Mouse (Mus musculus): ENCODE measurements around the gene Tnrc6b. TPM values are rescaled to one million over a fixed set of nuclear protein-coding genes. Genes with fewer than 3 reads are reported as not detected.

The Tnrc6b gene
- total RNA-seq (2021): 55.7 and 63.3 TPM in 2 replicates
- long read RNA-seq, experiment 1, full-length matches to known transcripts: 2 of 5 reads
- long read RNA-seq, experiment 1, partial matches to known transcripts: 1 of 5 reads
- long read RNA-seq, experiment 1, other reads (novel, unspliced or antisense): 2 of 5 reads
- long read RNA-seq, experiment 2, partial matches to known transcripts: 0 of 3 reads
- long read RNA-seq, experiment 2, other reads (novel, unspliced or antisense): 3 of 3 reads

DNA sequence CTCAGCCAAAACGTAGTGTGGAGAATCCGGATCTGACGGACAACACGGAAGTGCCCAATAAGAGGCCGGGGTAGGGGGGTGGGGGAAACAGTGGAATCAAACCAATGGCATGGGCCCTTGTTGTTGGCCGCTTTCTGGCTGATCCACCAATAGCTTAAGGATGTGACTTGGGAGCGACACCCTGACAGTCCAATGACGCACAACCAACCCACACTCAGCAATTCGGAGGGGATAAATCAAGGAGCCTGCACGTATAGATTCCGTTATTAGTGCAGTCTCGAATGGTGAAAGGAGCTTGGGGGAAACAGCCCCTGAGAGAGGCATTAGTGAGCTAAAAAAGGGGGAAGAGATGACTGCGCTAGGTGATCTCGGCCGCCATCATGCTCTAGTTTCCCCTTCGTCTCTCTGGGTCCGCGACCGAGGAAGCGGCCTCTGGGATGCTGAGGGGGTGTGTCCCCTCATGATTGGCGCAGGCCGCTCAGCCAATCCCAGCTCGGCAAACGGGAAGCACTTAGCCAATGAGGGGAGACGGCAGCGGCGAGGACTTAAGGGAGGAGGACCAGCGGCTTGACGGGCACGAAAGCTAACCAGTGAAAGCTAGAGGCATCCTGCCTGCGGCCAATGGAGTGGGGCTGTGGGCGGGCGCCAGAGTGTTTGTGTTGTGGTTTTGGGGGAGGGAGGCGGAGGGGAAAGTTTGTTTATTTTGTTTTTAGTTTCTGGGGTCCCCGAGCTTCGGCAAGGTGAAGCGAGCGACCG lies at the start of gene Tnrc6b:
Tnrc6b (plus strand) TSS at position 706 of the 756 bp plus-strand sequence.
- DNase-seq: peak; percentile 99

DNA sequence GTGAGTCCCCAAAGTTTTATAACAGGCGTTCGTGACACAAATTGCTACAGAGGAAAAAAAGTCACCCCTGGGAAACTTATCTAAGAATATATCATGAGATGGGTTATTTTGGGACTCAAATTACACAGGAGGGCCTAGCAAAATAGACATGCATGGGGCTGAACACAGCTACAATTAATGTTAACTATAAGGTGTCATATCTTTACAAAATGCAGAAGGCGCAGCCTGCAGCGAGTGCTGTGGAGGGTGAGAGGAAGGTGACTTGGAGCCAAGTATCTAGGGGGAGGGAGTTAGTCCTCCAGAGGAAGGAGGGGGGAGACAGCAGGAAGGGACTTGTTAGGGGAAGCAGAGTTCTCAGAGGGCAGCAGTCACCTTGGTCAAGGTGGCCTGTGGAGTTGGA lies 46.7 kb upstream of the Tnrc6b start:
- DNase-seq: no peak

DNA sequence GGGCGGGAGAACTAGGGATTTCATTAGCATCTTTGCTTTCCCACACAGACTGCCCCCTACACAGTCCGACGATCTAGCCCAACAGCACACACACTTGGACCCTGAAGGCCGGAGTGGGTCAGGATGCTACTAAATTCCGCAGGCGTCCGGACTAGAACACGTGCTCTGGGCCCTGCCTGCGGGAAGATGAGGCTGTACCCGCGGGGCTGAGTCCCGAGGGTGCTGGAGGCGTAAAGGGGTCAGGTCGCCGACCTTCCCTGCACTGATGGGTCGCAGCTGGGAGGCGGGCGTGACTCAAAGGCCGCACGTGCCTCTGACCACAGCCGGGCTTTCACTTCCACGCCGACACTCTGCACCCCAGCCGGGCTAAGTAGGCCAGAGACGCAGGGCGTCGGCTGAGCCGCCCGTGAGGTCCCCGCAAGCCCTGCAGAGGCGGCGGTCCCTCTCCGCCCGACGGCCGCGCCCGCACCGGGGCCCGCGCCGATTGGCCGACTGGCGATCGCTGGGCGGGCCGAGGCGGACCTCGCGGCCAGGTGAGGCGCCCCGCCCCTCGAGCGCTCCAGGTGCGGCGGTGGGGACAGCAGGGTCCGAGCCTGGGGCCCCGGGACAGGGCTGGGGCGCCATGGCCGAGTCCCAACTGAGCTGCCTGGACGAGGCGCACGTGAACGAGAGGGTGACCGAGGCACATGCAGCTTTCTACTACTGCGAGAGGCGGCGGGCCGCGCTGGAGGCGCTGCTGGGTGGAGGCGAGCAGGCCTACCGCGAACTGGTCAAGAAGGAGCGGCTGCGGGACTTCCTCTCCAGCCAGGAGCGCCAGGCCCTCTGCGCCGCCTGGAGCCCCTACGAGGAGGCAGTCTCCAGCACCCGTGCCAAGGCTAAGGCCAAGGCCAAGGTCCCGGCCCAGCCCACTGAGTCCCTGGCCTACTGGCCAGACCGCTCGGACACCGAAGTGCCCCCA lies 39.5 kb upstream of the Tnrc6b start, which contains the start of gene Fam83f:
Fam83f (plus strand) TSS at position 553 of the 958 bp plus-strand sequence.
- DNase-seq: peak; percentile 52

DNA sequence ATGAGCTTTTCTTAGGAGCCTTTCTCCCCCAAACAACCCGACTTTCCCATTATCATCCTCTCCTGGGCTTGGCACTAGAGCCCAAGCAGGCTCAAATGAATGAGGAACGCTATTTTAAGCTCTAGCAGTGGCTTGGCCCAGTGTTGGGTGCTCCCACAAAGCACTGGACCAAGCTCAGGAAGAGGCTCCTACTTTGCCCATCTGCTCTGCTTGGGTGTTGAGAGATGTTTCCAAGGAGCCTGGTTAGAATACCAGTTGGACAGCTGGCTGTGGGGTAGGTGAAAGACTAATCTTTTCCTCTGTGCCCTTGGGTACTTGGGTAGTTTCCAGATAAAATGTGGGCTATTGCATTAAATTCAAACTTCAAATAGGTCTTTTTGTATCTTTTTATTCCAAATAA lies 38.3 kb upstream of the Tnrc6b start:
- DNase-seq: no peak

DNA sequence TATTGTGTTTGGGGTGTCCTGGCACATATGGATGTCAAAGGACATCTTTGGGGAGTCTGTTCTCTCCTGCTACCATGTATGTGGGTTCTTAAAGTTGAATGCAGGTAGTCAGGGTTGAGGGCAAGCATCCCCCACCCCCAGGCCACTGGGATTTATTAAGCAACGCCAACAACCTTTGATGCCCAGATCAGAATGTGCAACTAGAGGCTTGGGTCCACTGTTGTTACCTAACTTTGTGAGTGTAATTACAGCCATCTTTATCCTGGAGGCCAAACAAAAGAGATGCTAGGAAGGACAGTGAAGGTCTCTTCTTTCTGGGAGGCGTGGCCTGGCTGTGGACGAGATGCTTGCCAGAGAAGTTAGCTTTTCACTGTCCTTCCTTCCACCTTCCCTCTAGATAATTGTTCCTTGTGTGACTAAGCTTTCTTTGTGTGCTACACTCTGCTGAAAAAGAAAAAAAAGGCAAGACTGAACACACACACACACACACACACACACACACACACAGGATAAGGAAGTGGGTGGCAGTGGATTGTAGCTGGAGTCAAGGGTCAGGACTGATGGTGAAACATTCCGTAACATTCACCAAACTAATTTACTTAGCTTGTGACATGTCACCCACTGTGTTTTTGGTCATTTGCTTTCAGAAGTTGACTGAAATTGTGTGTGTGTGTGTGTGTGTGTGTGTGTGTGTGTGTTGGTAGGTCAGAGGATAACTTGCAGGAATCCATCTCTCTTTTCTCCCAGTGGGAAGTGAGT lies 37.6 kb upstream of the Tnrc6b start:
- no peak for DNase-seq

DNA sequence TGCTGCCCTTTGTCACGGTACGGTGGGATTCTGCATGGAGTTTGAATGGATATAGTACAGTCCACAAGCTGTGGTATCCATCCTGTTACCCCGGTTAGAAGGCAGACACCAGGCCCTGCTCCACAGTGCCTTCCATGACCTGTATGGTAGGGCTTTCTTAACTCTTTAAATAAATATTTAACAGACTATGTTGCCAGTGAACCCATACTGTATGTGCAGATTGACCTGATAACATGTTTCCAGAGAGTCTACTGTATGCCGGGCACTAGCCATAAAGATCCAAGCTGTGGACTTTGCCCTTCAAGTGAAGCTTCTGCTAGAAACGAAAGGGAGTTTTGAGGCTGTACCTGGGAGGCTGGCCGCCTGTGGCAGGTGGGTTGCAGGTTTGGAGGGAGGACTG lies 36.4 kb upstream of the Tnrc6b start:
- DNase-seq: no peak

DNA sequence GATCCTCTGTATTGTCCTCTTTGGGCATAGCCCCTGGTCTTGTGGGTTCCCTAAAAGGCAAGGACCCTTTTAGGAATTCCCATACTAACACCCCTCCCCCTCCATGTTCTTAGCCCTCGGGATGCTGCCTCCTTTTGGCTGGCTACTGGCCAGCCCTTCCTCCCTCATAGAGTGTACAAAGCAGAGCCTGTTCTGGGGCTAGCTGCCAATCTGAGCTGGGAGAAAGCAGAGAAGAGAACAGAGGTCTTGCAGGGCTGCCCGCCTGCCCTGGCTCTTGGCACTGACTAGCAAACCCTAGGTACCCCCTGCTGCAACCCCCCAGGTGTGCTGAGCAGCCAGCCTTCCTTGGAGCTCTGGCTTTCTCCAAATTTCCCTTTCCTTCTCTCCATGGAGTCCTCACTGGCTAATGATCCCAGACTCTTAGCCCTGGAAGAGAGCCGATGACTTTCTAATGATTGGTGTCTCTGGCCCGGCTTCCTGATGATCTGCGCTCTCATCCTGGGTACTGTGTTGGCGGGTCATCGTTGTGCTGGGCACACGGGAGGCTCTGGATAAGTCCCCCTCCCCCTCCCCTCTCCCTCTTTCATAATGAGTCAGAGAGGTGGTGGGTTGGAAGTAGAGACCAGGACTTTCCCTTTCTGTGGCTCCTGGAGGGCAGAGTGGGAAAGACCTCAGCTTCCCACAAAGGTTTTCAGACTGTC lies 31.4 kb upstream of the Tnrc6b start:
- DNase-seq: peak; percentile 14

DNA sequence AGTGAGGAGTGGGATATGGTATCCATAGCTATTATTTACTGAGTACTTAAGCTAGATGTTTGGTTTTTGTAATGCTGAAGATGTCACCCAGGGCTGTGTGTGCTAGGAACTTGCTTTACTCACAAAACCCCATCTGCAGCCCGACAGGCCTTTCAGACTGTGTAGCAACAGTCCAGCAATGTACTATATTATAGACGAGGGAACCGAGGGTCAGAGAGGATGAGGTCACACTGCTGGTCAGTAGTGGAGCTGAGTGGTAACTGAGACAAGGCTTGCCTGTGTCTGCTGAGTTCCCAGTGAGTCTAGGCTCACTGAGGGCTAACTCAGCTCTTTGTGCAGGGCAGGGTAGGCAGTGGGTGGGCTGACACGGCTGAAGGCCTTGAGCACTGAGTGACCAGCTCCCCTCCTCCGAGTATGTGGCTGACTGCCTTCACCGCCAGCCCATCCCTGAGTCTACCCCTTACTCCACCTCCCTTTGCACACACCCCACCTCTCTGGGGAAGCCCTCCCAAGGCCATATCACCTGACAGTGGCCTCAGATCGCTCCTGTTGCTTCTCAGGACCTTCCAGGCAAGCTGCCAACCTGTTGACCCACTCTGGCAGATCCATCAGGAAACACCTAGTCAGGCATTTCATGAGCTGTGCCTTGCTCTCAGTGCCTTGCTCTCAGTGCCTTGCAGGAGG lies 30.6 kb upstream of the Tnrc6b start:
- no peak for DNase-seq

DNA sequence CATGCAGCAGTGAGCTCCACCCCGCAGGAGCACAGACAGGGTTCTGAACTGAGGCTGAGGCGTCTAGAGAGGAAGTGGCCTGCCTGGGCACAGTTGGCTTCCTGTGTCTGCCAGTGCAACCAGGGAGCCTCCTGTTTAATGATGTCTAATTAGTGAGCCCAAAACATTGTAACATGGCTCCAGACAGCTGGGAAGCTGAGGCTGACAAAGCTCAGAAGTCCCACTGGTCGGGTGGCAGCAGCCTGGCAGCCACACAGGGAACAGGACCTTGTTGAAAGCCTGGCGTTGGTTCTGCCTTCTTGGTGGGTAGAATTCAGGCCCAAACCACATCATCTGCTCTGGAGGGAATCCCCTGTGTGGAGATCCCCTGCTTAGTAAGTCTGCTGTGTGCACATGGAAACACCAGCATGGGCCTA lies 29.6 kb upstream of the Tnrc6b start:
- no peak for DNase-seq

DNA sequence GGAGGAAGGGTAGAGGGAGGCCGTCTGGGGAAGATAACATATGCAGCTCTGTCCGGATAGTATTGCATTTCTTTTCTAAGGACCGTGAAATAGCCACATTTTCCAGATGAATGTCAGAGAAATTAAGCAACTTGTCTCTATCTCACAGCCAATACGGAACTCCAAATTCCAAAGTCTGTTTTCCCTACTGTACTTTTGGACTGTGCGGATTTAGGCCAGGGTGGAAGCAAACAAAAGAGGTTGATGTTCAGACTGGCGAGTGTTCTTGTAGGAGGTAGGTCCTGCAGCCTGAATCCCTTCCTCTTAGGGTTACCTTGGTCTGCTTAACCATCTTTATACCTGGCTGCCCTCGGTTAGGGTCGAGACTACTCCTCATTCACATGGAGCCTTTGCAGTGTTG lies 28.8 kb upstream of the Tnrc6b start:
- DNase-seq: no peak

DNA sequence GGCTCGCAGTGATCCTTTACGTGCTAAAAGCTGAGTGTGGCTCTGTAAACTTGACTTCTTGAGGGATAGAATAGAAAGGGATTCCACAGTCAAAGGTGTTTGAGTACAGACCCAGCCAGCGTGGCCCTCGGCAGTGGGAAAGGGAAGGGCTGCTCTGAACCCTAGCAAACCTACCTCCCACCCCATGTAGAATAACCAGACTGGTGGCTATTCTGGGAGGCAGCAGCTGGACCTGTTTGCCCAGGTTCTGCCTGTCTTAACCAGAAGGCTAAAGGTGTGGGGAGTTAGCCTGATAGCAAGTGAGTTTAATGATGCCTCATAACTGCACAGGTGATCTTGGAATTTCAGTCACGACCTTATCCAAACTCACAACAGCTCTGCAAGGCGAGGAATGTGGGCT lies 28.0 kb upstream of the Tnrc6b start:
- DNase-seq: no peak

DNA sequence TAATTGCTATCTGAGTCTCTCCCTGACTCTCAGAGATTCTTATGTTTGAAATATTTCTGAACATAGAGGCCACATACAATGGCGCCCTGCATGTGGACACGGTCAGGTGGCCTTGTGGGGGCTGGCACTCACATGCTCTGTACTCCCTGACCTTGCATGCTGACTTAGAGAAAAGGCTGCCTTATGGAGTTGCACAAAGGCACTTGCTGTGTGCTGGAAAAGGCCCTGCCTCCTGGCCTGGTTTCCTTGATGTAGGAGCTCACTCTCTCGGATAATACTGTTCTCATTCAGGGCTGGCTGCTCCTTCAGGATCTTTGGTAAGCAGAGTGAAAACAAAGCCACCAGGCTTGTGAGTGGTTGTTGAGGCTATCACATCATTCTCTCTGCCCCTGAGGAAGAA lies 27.1 kb upstream of the Tnrc6b start:
- no peak for DNase-seq

DNA sequence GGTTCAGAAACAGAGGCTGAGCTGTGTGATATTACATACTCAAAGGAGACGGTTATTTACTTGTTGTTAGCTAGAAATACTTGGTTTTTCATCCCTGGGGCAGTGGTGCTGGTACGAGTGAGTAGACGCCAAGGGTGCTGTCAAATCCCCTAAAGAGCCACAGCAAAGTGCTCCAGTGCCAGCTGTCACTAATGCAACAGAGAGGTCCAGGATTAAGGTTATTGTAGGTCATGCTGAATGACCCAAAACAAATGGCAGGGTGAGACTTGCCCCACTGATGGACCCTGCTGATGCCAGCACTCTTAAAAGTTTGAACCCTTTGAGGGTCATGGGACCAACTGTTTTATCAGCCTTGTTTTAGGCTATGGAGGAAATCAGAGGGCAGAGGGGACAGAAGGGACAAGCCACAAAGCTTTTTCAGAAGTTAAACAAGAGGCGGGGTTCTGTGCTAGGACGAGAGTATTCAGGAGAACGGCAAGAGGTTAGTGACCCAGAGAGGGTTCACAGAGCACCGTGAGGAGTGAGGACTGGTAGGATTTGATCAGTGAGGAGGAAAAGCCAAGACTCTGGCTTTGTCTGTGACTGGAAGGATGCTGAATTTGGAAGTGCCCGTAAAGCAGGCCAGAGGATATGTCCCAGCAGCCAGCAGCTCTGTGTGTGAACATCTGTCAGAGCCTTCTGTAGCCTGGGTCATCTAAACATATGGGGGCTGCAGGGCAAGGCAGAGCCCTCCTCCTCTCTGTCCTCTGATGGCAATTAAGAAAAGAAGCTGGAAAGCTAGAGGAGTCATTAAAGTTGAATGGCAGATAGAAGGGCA lies 26.1 kb upstream of the Tnrc6b start:
- no peak for DNase-seq

DNA sequence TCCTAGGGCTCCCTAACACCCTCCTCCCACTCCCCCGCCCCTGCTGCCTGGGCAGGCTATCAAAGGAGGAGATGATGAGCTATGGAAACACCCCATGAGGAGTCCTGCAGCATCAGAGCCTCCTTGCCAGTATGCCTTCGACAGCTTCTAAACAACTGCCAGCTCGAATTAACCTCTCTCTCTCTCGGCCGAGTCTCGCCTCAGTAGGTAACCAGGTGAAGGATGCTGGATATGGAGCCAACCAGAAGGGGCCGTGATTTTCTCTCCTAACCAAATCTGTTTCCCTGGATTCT lies 25.6 kb upstream of the Tnrc6b start:
- no peak for DNase-seq

DNA sequence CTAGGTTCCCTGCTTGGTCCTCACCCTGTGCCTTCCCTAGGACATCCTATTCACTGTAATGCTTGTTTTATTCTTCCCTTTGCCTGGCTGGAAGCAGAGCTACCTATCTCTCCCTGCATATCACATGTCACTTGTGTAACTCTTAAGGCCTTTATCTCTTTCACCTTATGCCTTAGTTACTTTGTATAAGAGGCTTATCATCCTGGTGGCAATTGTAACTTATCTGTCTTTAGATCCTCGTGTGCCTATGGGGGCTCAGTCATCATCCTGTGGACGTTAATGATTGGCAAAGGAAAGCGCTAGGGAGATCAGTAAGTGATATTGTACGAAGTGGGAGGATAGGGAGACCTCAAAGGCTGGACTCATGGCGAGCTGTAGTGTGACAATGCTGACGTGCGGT lies 22.6 kb upstream of the Tnrc6b start:
- DNase-seq: no peak

DNA sequence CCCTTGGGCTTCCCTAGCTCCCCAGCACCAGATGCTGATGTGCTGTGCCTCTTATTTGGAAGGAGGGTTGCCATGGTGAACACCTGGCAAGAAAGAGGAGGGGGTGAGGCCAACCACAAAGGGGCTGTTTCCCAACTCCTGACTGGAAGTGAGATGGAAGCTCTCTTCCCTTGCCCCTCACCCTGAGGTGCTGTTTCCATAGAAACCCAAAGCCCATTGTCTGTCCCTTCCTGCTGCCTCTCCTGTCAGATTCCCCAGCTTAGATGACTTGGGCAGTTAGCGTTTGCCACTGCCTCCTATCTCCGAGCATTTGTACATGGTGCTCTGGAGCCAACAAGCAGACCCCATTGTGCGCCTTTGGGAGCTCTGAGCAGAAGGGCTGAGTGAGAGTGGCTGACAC lies 17.6 kb upstream of the Tnrc6b start:
- DNase-seq: no peak

DNA sequence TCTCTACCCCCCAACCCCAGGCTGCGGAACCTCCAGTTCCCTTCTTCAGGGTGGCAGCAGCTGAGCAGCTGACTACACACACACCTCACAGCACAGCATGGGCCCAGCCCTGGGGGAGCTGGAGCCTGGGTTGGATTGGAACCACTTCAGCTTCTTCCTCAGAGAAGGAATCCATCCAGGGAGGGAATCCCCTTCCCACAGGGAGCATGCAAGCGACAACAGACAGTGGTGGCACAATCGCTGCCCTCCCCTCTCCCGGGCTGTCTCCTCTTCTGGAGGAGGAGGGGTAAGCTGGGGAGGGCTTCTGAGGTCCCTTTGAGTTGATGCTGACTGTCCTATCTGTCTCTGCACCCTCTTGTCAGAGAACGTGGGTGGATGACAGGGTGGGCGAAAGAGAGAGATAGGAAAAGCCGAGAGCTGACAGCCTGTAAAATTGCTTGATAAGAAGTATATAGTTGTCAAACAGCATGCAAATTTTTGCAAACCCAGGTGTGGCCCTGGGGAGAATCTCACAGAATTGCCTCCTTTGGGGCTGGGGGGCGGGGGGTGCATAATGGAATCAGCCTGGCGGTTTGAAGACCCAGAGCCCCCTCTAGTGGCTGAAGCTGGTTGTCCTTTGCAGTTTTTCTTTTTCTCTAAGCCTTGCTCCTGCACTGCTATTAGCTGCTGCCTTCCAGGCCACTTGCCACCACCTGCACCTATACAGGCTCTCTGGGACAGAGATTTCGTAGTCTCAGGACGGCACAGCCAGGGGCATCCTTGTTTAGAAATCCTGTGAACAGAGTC lies 16.8 kb upstream of the Tnrc6b start:
- peak; percentile 74 for DNase-seq

DNA sequence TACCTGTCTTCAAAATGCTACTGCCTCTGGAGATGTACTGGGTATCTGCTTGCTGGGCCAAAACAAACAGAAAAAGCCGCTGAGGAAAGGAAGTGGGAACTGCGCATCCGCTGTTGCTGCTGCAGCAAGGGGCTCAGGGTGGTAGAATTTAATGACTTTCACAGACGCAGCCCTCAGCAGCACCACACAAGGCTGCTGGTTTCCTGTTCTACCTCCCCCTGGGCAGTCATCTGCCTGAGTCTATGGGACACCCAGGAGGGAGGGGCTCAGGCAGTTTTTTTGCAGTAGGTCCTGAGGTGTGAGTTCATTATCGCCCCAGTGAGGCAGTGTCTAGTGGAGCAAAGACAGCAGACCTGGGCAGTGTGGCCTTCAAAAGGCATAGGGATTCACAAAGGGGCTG lies 13.5 kb upstream of the Tnrc6b start:
- DNase-seq: no peak

All from adrenal gland, postnatal 14 days (tissue).